Mouse (Mus musculus): ENCODE data around the gene AC124108.1. TPM values are rescaled to one million over a fixed set of nuclear protein-coding genes. Genes with fewer than 3 reads are reported as not detected.

AC124108.1 gene
- polyA plus RNA-seq, 1 experiment: not detected

DNA sequence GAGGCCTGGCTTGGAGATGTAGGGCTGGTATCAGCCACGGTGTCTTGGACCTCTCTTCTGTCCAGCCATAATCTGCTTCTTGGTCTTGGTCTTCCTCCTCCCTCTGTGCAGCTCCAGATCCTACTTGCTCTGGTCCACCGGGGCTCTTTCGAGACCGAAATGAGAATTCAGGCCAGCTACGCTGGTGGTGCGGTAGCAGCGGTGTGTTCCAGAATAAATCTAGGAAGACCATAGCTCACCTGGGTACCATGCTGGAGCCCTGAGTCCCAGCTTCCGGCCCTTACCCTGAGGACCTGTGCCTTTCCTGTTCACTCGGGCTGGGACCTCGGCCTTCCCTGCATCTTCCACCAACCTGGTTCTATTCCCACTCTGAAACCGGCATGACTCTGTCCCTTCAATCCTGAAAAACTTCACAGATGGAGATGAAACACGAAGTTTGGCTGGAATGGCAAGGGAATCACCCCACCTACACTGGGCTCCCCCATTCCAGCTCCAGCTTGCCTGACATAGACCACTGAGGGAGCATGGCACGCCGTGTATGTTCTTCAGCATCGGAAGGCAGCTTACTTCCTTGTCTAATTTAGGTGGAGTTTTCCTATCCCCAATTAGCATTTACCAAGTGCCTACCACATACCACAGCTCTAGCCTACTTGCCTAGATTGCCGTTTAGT lies 7.3 kb downstream of the AC124108.1 start:
- WGBS: 89% methylated on average over 16 of the region's 16 CpGs

DNA sequence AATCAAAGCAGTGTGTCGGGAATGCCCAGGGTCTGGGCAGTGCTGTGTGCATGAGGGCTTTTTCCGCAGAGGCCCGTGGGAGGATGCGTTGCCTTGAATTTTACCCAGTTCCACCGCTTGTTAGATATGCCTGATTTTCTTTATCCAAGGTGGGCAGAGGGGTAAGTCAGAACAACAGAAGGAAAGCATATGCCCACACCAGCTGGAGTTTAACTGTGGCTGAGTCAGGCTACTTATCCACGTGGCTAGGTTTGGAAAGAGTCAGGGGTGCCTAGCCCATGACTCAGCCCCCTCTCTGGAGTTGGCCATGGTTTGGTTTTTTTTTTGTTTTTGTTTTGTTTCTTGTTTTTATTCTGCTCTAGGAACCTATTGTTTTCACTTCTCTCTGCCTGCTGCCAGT lies 8.0 kb downstream of the AC124108.1 start:
- no peak for TF ChIP-seq POLR2A (IDR thresholded peaks at IDR 0.05; ENCODE audit: borderline replicate concordance, extremely low read depth, low read depth, low read length)
- TF ChIP-seq CTCF (IDR thresholded peaks at IDR 0.05; ENCODE audit: insufficient read depth, low read length): no peak
- Histone ChIP-seq H3K4me1 (ENCODE audit: control insufficient read depth, insufficient read depth, low read length) (peaks cover 4% of the 10 kb centered on the region), H3K4me3 (replicated peaks; ENCODE audit: extremely low read depth, low read depth, low read length) (no peak overlapping the region)
- DNase-seq: no peak
- WGBS: 87% methylated on average over 6 of the region's 6 CpGs

More for the DNA sequence above, 7.3 kb downstream of the AC124108.1 start:
- no peak overlapping the region for H3K4me3 ChIP-seq (replicated peaks; ENCODE audit: extremely low read depth, low read depth, low read length)
- TF ChIP-seq CTCF (IDR thresholded peaks at IDR 0.05; ENCODE audit: insufficient read depth, low read length) (no peak), POLR2A (IDR thresholded peaks at IDR 0.05; ENCODE audit: borderline replicate concordance, extremely low read depth, low read depth, low read length) (no peak)
- no peak for DNase-seq
- H3K4me1 ChIP-seq (ENCODE audit: control insufficient read depth, insufficient read depth, low read length): peaks cover 4% of the 10 kb centered on the region

DNA sequence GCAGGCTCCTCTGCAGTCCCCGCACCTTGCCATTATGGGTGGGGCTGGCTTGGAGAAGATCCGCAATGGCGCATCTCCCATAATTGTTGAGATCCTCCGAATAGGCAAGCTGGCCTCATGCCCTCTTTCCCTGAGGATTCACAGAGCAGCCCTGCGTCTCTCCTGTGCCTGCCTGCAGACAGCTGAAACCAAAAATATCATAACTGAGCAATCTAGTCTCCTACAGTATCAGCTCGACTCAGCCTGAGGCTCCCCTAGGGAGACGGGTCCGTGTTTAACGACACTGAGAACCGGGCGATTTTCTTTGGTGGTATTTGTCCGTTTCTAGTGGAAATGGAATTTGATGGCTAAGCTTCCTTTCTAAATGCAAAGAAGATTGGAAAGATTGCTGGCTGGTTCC lies 8.7 kb downstream of the AC124108.1 start:
- no peak for DNase-seq
- 44% methylated on average over 12 of the region's 12 CpGs for WGBS
- H3K4me1 ChIP-seq (ENCODE audit: control insufficient read depth, insufficient read depth, low read length): peaks cover 4% of the 10 kb centered on the region
- no peak overlapping the region for H3K4me3 ChIP-seq (replicated peaks; ENCODE audit: extremely low read depth, low read depth, low read length)
- TF ChIP-seq CTCF (IDR thresholded peaks at IDR 0.05; ENCODE audit: insufficient read depth, low read length): no peak
- TF ChIP-seq POLR2A (IDR thresholded peaks at IDR 0.05; ENCODE audit: borderline replicate concordance, extremely low read depth, low read depth, low read length): no peak

DNA sequence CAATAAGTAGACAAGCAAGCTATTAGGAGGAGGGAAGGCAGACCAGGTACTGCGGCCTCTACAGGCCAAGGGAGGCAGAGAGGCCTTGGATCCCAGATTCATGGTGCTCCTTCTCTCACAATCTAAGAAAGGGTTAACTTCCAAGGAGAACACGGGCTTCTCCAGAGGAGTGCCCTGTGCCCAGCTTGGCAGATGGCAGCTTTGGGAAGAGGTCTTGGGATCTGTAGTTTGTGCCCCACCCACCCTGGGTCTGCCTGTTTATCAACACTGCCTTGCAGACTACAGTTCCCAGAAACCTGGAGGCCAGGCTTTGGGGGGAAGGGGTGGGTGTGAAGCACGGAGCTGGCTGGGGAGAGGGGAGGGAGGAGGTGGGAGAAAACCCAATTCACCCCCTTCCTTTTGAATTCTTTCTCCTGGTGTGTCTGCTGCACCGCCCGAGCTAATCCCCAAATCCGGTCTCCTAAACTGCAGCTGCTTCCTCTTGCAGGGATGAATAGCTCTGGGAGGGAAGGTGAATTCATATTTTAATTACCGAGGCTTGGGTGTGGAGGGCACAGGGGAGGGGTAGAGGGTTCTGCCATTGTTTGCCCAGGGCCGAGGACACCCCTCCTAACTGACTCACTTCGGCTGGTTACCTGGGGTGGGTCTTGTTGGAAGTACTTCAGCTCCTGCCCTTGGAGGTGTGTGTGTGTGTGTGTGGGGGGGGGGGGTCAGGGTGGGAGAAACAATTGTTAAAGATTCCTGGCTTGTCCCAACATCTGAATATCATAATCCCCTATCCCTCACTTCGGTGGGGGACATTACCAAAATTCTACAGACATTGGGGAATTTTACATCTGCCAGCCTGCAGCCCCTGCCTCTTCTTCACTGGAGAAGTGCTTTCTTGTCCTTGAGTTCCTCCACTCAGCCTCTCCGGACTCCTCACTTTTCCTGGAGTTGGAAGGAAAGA lies 9.6 kb downstream of the AC124108.1 start:
- Histone ChIP-seq H3K4me3 (replicated peaks; ENCODE audit: extremely low read depth, low read depth, low read length) (no peak overlapping the region), H3K4me1 (ENCODE audit: control insufficient read depth, insufficient read depth, low read length) (no peaks in the 10 kb centered on the region)
- 27% methylated on average over 11 of the region's 11 CpGs for WGBS
- TF ChIP-seq CTCF (IDR thresholded peaks at IDR 0.05; ENCODE audit: insufficient read depth, low read length) (no peak), POLR2A (IDR thresholded peaks at IDR 0.05; ENCODE audit: borderline replicate concordance, extremely low read depth, low read depth, low read length) (no peak)
- no peak for DNase-seq

DNA sequence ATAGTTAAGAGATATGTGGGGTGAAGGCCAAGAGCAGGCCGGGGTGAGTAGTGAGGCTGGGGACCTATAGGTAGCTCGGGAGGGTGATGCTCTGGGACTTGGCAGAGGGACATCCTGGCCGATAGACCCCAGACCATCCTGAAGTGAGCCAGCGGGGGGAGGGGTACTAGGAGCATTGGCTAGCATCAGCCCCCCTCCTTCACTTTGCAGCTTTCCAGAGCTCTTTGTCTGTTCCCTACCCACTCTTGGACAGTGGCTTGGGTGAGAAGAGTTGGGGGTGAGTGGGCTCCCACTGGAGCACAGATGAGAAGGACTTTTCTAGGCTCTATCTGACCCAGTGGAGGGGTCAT lies 10.2 kb downstream of the AC124108.1 start:
- H3K4me1 ChIP-seq (ENCODE audit: control insufficient read depth, insufficient read depth, low read length): no peaks in the 10 kb centered on the region
- DNase-seq: no peak
- WGBS: 67% methylated on average over 4 of the region's 4 CpGs
- TF ChIP-seq CTCF (IDR thresholded peaks at IDR 0.05; ENCODE audit: insufficient read depth, low read length) (no peak), POLR2A (IDR thresholded peaks at IDR 0.05; ENCODE audit: borderline replicate concordance, extremely low read depth, low read depth, low read length) (no peak)
- no peak overlapping the region for H3K4me3 ChIP-seq (replicated peaks; ENCODE audit: extremely low read depth, low read depth, low read length)

DNA sequence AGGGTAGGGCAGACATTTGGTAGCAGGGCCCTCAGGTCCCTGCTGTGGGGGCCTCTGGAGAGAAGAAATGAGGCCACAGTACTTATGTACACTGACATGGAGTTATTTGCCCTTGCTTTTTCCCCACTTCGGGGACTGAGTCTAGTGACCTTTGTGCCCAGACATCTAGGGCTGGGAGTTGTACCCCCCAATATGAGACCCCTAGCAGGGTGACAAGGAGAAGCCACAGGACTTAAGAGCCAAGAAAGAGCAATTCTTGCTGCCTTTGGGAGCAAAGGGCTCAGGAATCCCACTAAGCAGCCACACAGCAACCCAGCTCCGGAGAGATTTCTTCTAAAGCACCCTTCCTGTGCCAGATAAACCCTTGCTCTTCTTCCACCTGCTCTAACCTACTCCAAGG lies 10.7 kb downstream of the AC124108.1 start:
- no peak for DNase-seq
- Histone ChIP-seq H3K4me3 (replicated peaks; ENCODE audit: extremely low read depth, low read depth, low read length) (no peak overlapping the region), H3K4me1 (ENCODE audit: control insufficient read depth, insufficient read depth, low read length) (no peaks in the 10 kb centered on the region)
- no peak for TF ChIP-seq CTCF (IDR thresholded peaks at IDR 0.05; ENCODE audit: insufficient read depth, low read length)
- TF ChIP-seq POLR2A (IDR thresholded peaks at IDR 0.05; ENCODE audit: borderline replicate concordance, extremely low read depth, low read depth, low read length): no peak
- 61% methylated on average over 2 of the region's 2 CpGs for WGBS

DNA sequence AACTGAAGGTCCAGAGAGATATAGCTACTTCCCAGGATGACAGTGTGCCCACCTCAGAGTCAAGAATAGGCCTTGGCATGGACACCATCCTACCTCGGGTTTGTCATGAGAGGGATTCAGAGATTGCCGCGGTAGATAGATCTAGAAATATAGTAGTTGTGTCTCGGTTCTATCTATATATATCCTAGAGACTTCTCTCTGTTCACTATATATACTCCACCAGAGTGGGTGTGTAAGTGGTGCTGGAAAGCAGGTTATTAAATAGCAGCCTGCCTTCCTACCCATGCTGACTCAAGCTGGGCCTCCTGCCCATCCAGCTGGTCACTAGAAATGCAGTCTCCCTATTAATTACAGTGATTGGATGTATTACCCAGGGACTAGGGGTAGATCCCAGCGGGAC lies 11.5 kb downstream of the AC124108.1 start:
- 92% methylated on average over 5 of the region's 5 CpGs for WGBS
- H3K4me1 ChIP-seq (ENCODE audit: control insufficient read depth, insufficient read depth, low read length): no peaks in the 10 kb centered on the region
- no peak for TF ChIP-seq CTCF (IDR thresholded peaks at IDR 0.05; ENCODE audit: insufficient read depth, low read length)
- no peak for TF ChIP-seq POLR2A (IDR thresholded peaks at IDR 0.05; ENCODE audit: borderline replicate concordance, extremely low read depth, low read depth, low read length)
- DNase-seq: no peak
- H3K4me3 ChIP-seq (replicated peaks; ENCODE audit: extremely low read depth, low read depth, low read length): no peak overlapping the region

DNA sequence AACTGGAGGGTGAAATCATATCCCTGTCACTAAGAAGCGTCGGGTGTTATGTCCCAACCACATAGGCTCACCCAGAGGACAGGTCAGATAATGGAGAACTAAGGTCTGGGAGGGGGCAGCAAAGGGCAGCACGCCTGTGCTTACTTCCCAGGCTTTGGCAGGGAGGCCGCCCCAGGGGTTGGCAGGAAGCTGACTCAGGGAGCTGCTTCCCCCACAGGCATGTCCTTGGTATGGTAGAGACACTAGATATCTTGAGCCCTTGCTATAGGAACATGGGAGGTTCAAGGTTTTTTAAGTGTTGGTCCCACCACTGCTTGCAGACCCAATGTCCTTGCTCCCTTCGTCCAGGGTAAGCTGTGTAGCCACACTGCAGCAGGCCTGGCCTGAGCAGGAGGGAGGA lies 14.7 kb downstream of the AC124108.1 start:
- Histone ChIP-seq H3K4me3 (replicated peaks; ENCODE audit: extremely low read depth, low read depth, low read length) (no peak overlapping the region), H3K4me1 (ENCODE audit: control insufficient read depth, insufficient read depth, low read length) (no peaks in the 10 kb centered on the region)
- DNase-seq: no peak
- TF ChIP-seq CTCF (IDR thresholded peaks at IDR 0.05; ENCODE audit: insufficient read depth, low read length) (no peak), POLR2A (IDR thresholded peaks at IDR 0.05; ENCODE audit: borderline replicate concordance, extremely low read depth, low read depth, low read length) (no peak)
- WGBS: 64% methylated on average over 5 of the region's 5 CpGs

DNA sequence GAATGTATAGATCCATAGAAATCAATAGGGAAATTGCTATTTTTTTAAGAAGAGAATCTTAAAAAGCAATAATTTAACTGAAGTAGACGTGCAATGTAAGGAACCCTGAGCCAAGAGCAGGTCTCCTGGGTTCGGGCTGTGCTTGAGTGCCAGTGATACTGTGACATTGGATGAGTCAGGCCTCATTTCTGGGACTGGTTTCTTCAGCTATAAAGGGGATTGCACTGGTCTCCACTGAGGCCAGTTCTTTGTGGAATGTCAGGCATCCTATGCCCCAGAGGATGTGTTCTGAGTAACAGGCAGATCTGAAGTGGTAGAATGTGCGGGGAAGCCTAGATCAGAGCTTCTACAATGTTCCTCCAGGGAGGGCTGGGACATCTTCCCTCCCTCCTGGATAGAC lies 15.6 kb downstream of the AC124108.1 start:
- 86% methylated on average over 3 of the region's 3 CpGs for WGBS
- DNase-seq: no peak
- no peak overlapping the region for H3K4me3 ChIP-seq (replicated peaks; ENCODE audit: extremely low read depth, low read depth, low read length)
- no peak for TF ChIP-seq CTCF (IDR thresholded peaks at IDR 0.05; ENCODE audit: insufficient read depth, low read length)
- TF ChIP-seq POLR2A (IDR thresholded peaks at IDR 0.05; ENCODE audit: borderline replicate concordance, extremely low read depth, low read depth, low read length): no peak
- H3K4me1 ChIP-seq (ENCODE audit: control insufficient read depth, insufficient read depth, low read length): 0 out of 2 replicates have a peak, but pooled peaks cover under 1% of the 10 kb centered on the region
